Mouse (Mus musculus): Measurements from ENCODE around the gene Vmn1r203. TPM values are rescaled to one million over a fixed set of nuclear protein-coding genes. Genes with fewer than 3 reads are reported as not detected.
"Not testable (repeated sequence)": the region's sequence is repeated elsewhere in the genome, so short reads cannot be mapped to it uniquely, and the experiment has no call there.

Vmn1r203 gene
- not detected in 2 replicates for polyA plus RNA-seq (2012; rRNA removed)

GRCm38 (mm10) chr13:22517814-22518213 lies at the start of gene Vmn1r203:
Vmn1r203 (plus strand) TSS chr13:22518114.
- no peak for TF ChIP-seq POLR2A (IDR thresholded peaks at IDR 0.05; ENCODE audit: borderline replicate concordance, extremely low read depth, insufficient read depth, insufficient read length, poor library complexity, severe bottlenecking)
- no peak for TF ChIP-seq CTCF (IDR thresholded peaks at IDR 0.05; ENCODE audit: borderline replicate concordance, extremely low read depth, insufficient read depth, insufficient read length)

GRCm38 (mm10) chr13:22471623-22472022 lies 46.3 kb upstream of the Vmn1r203 start, which contains the start of gene Vmn1r201:
Vmn1r201 (plus strand) TSS chr13:22471923.
- TF ChIP-seq POLR2A (IDR thresholded peaks at IDR 0.05; ENCODE audit: borderline replicate concordance, extremely low read depth, insufficient read depth, insufficient read length, poor library complexity, severe bottlenecking): no peak
- no peak for TF ChIP-seq CTCF (IDR thresholded peaks at IDR 0.05; ENCODE audit: borderline replicate concordance, extremely low read depth, insufficient read depth, insufficient read length)
- no peak for DNase-seq (ENCODE audit: low read depth)

More at GRCm38 (mm10) chr13:22517814-22518213, at the start of gene Vmn1r203:
- no peak for DNase-seq (ENCODE audit: low read depth)

DNA sequence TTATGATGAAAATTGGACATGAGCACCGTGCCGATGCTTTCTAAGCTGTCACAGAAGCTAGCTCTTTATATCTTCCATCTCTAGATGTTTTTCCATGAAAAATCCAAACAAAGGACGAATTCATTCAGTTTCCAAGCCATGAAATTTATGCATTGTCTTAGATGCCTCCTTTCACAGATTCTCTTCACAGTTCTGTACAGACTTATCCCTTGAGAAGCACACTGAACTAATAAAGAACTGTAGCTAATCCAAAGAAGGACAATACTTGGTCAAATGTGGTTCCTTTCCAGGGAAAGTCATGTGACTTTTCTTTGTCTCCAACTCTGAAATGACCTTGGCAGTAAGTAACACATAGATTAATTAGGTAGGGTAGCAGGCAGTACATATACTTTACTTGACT lies 15.5 kb upstream of the Vmn1r203 start:
- DNase-seq (ENCODE audit: low read depth): peak; percentile 5
- TF ChIP-seq POLR2A (IDR thresholded peaks at IDR 0.05; ENCODE audit: borderline replicate concordance, extremely low read depth, insufficient read depth, insufficient read length, poor library complexity, severe bottlenecking): no peak
- TF ChIP-seq CTCF (IDR thresholded peaks at IDR 0.05; ENCODE audit: borderline replicate concordance, extremely low read depth, insufficient read depth, insufficient read length): no peak

DNA sequence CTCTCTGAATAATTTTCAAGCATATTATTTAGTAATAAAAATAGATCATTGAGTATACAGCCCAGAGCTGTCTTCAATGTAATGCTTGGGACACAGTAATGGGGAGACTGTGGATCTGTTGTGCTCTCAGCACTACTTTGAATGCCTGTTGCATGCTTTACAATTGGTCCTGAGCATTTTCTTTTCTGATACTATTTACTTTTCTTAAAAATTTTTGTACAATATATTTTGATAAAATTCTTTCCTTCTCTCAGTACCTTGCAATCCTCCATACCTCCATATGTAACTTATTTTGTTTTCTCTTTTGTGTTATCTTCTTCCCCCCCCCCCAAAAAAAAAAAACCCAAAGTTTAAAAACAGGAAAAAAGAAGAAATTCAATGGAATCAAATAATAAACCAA lies 12.6 kb upstream of the Vmn1r203 start, which contains the start of gene Vmn1r202:
Gene Vmn1r202, minus strand, starts transcription at position 101 of the 400 bp plus-strand sequence.
- TF ChIP-seq POLR2A (IDR thresholded peaks at IDR 0.05; ENCODE audit: borderline replicate concordance, extremely low read depth, insufficient read depth, insufficient read length, poor library complexity, severe bottlenecking): no peak
- TF ChIP-seq CTCF (IDR thresholded peaks at IDR 0.05; ENCODE audit: borderline replicate concordance, extremely low read depth, insufficient read depth, insufficient read length): no peak
- DNase-seq (ENCODE audit: low read depth): no peak

DNA sequence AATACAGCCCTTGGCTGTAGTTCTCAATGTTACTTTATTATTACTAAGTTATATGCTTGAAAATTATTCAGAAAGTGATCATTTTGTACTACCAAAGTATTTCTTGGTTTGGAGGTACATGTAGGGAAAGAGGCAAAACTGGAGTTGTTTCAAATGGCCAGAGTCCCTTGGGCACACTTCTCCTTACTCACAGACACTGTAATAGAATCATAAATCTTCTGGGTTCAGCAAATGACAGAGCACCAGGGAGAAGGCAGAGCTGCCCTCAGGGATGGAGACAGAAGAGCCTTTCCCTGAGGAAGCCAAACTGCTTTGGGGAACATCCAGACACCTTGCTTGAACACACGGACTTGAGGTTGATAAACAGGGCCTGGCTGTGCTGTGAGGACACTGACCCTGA lies 35.0 kb downstream of the Vmn1r203 start, which contains the start of gene Vmn1r204:
Gene Vmn1r204, plus strand, starts transcription at position 301 of the 400 bp plus-strand sequence.
- DNase-seq (ENCODE audit: low read depth): not testable (repeated sequence)

DNA sequence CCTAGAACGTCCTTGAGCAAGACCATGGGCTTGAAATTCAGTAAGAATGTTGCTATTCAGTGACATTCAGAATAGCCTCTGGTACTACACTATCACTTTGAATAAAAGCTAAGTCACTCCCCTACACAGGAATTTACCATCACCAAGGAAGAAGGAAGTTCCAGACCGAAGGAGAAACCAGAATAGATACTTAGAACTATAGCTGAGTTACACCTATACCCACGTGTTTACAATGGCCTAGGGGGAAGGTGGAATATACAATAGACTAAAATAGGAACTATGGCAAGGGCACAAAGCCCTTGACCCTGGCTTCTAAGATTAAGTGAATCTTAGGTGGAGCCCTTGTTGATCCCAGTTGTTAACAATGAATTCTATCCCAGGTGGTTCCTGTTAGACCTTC lies 57.0 kb downstream of the Vmn1r203 start:
- not testable (repeated sequence) for DNase-seq (ENCODE audit: low read depth)

Other genes starting within 250 kb of the Vmn1r203 start
- gene Vmn1r195, start 247.6 kb upstream of the Vmn1r203 start, polyA plus RNA-seq (2012; rRNA removed): not detected in 2 replicates
- not detected in 2 replicates for gene Vmn1r196, start 228.2 kb upstream of the Vmn1r203 start, polyA plus RNA-seq (2012; rRNA removed)
- not detected in 2 replicates for gene Vmn1r197, start 193.5 kb upstream of the Vmn1r203 start, polyA plus RNA-seq (2012; rRNA removed)
- gene Vmn1r198, start 167.8 kb upstream of the Vmn1r203 start, polyA plus RNA-seq (2012; rRNA removed): not detected in 2 replicates
- gene Vmn1r199, start 138.3 kb upstream of the Vmn1r203 start, polyA plus RNA-seq (2012; rRNA removed): not detected in 2 replicates
- not detected in 2 replicates for gene Vmn1r200, start 127.7 kb upstream of the Vmn1r203 start, polyA plus RNA-seq (2012; rRNA removed)
- not detected in 2 replicates for gene Vmn1r201, start 46.2 kb upstream of the Vmn1r203 start, polyA plus RNA-seq (2012; rRNA removed)
- 0.01 TPM in 1 of 2 replicates, not detected in the other for gene Vmn1r202, start 12.7 kb upstream of the Vmn1r203 start, polyA plus RNA-seq (2012; rRNA removed)
- gene Vmn1r204, start 35.1 kb downstream of the Vmn1r203 start, polyA plus RNA-seq (2012; rRNA removed): not detected in 2 replicates
- gene Vmn1r205, start 74.9 kb downstream of the Vmn1r203 start, polyA plus RNA-seq (2012; rRNA removed): not detected in 2 replicates
- gene Vmn1r206, start 106.1 kb downstream of the Vmn1r203 start, polyA plus RNA-seq (2012; rRNA removed): not detected in 2 replicates
- gene Vmn1r207-ps, start 211.5 kb downstream of the Vmn1r203 start, polyA plus RNA-seq (2012; rRNA removed): not detected in 2 replicates